Mouse (Mus musculus) left cerebral cortex, postnatal 10 days (tissue): ENCODE data around the gene Sema6d. TPM values are rescaled to one million over a fixed set of nuclear protein-coding genes. Genes with fewer than 3 reads are reported as not detected.

Experiments
- DNase-seq, 2 experiments: peaks; one replicate each; pipeline ENCODE4 v3.0.0; 2021 to 2022; ENCODE audit warnings: low spot score in 2 of 2, mixed read lengths in 1 of 2; ENCODE audit errors: extremely low spot score in 1 of 2
- intact Hi-C: fragments of 180-260 bp; cut with DNase I; formaldehyde crosslinking; loops from one replicate; pipeline ENCODE4 v1.15.1; 2025
- total RNA-seq, 2 experiments: library from RNA; stranded (reverse); gene quantifications; 2 replicates each; pipeline ENCODE4 v1.2.3; 2021

Sema6d gene
- total RNA-seq, 2 experiments from 2014 or later, result 71.8 to 78.0 TPM

GRCm38 (mm10) chr2:124657358-124657757, 567.6 kb downstream of the Sema6d start:
- no peak for DNase-seq
- intact Hi-C loops, result loop anchor here (5.0 kb wide), 1 partner anchor 45 kb away; no protein-coding TSS in a partner anchor

GRCm38 (mm10) chr2:124658374-124658773, 568.6 kb downstream of the Sema6d start:
- intact Hi-C loops, result loop anchor here (5.0 kb wide), 1 partner anchor 46 kb away; no protein-coding TSS in a partner anchor

DNA sequence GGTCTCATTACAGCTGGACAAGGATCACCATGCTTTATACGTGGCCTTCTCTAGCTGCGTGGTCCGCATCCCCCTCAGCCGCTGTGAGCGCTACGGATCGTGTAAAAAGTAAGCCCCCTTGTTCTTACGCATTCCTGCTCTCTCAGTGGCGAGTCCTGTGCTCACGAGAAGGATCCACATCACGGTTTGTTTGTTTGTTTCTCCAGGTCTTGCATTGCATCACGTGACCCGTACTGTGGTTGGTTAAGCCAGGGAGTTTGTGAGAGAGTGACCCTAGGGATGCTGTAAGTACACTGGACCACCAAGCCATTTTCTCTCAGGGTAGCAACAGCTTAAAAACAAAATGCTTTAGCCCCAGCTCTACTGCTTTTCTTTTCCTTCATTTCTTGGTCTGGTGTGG, 569.8 kb downstream of the Sema6d start:
- intact Hi-C loops, result loop anchor here (5.0 kb wide), 1 partner anchor 47 kb away; no protein-coding TSS in a partner anchor
- DNase-seq, result no peak

More at GRCm38 (mm10) chr2:124658374-124658773, 568.6 kb downstream of the Sema6d start:
- no peak for DNase-seq

- no peak for DNase-seq
- intact Hi-C loops, result no loop called here
These were observed 570.9 kb downstream of the Sema6d start for GRCm38 (mm10) chr2:124660686-124661085.

DNA sequence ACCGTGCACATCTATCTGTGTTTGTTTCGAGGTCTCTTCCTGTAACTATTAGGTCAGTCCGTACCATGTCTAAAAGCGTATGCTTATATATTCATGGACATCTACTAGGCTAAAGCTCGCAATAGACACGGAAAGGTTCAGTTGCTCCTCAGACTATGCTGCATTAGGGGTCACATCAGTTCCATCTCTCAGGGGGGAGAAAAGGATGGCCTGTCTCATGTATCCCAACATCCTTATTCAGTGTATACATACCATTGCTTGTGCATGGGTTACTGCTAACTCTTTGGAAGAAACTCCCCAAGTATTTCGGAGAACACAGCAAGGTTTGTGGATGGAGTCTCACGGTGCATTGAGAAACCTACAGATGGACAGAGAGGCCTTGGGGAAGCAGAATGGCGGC, 571.5 kb downstream of the Sema6d start:
- intact Hi-C loops, result no loop called here
- DNase-seq, result no peak

DNA sequence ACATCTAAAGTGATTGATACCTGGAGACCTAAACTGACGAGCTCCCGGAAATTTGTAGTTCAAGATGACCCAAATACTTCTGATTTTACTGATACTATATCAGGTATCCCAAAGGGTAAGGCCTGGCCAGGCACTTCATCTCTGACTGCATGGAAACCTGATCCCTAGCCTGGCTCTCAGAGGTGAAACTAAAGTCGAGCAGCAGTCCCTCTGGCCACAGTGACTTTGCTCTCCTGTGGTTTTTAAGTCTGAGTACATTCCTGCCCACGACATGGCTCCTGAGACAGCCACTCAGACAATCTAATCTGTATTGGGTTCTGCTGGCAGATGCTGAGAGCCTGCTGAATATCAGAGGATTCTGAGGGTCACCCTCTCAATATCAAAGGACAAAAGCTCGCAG, 572.5 kb downstream of the Sema6d start:
- intact Hi-C loops, result no loop called here
- DNase-seq, result no peak

GRCm38 (mm10) chr2:124664191-124664590, 574.4 kb downstream of the Sema6d start:
- intact Hi-C loops, result no loop called here
- DNase-seq, result no peak

DNA sequence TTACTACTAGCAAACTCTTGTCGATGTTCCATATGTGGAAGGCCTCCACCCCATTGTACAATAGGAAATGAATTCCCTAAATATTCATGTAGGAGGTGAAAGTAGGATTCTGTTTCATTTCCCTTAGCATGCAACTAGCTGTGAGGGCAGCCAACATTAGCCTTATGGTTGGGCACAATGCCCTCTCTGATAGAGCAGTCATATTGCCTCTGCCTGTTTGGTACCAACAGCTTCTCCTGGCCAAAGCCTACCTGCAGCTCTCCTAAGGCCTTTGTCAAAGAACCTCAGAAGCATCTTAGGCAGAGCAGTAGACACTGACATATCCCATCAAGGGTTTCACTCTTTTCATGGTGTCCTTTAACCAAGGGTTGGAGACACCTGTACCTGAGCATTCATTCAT, 578.7 kb downstream of the Sema6d start:
- intact Hi-C loops, result no loop called here
- DNase-seq, result no peak

- DNase-seq, result no peak
- intact Hi-C loops, result no loop called here
These were observed 583.3 kb downstream of the Sema6d start for GRCm38 (mm10) chr2:124673117-124673516.

DNA sequence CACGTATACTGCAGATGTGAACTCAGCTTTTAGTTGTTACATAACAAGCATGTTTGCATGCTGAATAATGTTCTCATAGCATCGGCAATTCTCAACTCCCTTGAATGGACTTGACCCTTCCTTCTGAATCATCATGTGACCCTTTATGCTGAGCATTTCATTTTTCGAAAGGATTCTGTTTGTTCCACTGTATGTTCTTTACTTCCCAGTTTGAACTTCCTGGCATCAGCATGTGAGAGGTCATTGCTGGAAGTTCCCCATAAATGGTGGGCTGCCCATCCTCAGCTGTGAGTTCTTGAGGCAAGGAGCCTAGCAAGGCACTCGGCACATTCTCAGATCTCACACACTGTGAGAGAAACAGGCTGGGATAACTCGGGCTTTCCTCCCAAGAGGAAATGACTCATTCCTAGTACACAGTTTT, 594.7 kb downstream of the Sema6d start:
- DNase-seq, result no peak
- intact Hi-C loops, result no loop called here

DNA sequence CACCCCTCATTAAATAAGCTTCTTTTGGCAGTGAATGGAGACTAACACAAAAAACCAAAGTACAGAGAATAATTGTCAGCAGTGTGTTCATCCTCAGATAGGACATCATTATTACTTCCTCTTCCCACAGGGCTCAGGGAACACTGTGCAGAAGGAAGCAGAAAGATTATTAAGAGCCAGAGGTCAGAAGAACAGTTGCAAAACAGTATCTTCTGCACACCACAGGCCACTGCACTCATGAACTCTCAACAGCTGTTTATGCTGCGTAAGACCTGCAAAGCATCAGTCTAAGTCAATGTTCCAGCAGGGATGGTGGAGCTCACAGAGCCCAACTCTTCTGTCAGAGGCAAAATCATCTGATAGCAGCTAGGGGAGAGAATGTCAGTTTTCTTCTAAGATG, 600.6 kb downstream of the Sema6d start:
- no peak for DNase-seq
- intact Hi-C loops, result no loop called here

GRCm38 (mm10) chr2:124702621-124703020, 612.9 kb downstream of the Sema6d start:
- no peak for DNase-seq
- intact Hi-C loops, result no loop called here

- intact Hi-C loops, result no loop called here
- DNase-seq, result no peak
These were observed 615.2 kb downstream of the Sema6d start for GRCm38 (mm10) chr2:124704922-124705321.

DNA sequence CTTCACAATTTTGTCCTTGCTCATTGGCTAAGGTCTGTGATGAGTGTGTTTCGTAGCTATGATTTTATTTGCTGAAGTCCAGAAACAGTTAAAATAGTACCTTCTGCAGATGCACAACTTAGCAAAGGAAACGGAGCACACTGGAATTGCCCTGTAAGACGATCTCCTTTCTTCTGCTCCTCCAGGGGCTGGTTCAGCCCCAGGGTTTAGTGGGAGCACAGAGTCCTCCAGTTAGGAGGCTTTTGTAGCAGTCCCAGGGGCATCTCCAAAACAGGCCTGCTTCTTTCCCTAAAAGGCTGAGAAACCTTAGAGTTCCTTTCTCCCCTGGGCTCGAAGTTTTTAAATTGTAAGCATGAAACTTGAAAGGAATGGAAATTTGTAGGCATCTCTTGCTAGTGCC, 616.0 kb downstream of the Sema6d start:
- no peak for DNase-seq
- intact Hi-C loops, result no loop called here

DNA sequence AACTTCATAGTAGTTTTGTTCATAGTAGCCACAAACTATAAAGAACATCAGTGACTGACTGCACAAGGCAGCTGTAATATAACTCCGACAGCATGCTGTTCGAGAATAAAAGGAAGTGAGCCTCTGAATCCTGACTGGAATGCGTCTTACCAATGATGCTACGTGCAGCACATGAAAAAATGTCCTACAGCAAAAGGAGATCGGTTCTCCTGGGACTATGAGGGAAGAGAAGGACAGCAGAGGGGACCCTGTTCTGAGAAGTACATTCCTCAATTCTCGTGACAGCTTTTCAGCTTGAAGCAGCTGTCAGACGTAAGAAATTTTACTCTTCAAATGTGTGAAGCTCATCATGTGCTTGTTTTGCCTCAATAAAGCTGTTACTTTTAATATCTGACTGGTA, 617.1 kb downstream of the Sema6d start:
- intact Hi-C loops, result no loop called here
- DNase-seq, result no peak
